Mouse (Mus musculus) regulatory T cell (primary cell): Measurements from ENCODE around the gene Tinagl1.

Source experiments
- in situ Hi-C: fragments of 300-600 bp; cut with MboI, MseI; formaldehyde crosslinking; loops from one replicate; pipeline ENCODE4 v1.15.1; 2025; ENCODE audit warnings: high pct_unique_total_duplicates

Tinagl1 gene

DNA sequence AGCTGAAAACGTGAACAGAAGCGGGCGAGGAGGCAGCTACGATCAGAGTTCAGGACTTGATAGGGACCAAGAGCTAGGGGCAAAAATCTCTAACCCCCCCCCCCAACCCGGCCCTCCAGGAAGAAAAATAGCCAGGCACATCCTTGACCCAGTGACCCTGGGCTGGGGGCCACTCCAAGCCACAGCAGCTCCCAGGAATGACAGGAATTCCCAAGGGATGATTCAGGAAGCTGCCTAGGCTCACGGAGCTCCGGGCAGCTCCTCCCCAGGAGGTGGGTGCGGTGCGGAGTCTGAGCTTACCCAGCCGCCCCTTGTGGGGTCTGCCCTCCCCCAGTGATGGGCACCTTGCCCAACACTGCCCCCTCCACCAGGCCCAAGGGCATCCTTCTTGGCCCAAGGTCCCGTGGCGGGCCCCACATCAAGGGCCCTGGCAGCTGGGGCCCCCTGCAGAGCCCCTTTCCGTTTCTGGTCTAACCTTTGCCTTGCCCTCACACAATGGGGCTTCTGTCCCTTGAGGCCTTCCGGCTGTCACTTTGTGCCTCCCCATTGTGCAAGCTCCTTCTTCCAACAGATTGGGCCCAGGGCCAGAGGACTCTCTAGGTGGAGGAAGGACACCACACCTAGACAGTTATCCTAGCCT is at the start of gene Tinagl1:
Gene Tinagl1 (minus strand): TSS at position 51 of the 640 bp plus-strand sequence.
- in situ Hi-C loops, result no loop called here

DNA sequence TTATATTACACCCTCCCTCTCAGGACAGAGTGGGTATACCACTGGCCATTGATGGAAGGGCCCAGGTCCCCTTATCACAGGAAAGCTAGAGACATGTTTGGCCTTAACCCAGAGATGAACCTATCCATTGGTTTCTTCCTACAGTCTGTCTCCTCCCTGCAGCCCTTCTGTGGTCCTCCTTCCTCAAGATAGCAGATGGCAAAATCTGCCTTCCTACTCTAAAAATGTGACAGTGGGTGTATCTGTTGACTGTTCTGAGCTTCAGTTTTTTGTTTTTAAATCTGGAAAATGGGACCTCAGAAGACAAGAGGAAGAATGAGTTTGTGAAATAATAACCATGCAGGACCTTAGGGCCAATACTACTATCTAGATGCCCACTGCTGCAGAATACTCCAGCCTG is 49.1 kb upstream of the Tinagl1 start:
- in situ Hi-C loops, result no loop called here

DNA sequence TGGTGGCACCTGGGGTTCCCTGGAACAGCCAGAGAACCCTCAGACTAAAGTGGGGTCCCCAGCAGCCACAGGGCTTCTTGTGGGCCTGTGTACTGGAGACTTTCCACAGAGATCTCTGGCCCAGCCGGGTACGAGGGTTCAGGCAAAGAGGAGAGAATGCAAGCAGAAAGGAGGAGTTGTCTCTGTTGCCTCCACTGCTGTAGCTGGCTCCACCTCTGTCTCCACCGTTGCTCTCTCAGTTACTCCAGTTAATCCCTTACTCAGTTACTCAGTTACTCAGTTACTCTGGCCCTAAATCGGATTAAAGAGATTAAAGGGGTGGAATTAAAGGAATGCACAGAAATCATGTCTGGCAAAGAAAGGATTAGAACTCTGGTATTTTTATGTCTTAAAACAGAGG is 47.3 kb upstream of the Tinagl1 start, which contains the start of gene Gm853:
Gene Gm853 (minus strand): TSS at position 223 of the 400 bp plus-strand sequence.
- in situ Hi-C loops, result no loop called here

DNA sequence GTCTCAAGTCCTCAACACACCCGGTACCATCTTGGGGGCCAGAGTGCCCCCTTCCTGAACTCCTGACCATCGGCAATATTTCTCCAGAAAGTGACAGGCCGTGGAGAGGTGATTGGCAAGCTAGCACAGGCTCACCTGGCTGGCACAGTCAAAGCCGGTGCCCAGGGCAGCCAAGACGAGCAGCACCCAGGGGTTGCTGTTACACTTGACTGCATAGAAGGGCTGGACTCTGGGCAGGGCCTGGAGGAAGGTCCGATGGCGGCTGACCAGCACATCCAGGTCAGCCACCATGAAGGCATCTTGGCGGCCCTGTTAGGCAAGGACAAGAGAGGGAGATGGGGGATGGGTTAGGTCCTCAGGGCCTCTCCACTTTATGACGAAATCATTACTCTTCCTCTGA is 45.3 kb upstream of the Tinagl1 start:
- in situ Hi-C loops, result no loop called here

DNA sequence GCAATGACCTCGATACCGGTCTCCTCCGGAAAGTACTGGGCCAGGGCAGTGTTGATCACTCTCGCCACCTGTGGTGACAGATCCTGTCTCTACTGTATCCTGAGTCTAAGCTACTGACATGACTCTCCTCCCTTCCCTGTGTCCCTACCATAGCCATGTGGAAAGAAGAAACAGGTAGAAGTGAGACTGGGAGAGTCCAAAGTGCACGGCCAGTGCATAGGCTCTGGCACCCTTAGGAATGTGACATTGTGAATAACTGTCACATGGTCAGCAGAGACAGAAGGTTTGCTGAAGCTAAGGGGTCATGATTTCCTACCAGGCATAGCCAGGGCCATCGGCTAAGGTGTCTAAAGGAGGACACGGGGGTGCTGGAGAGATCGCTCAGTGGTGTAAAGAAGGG is 40.5 kb upstream of the Tinagl1 start:
- in situ Hi-C loops, result no loop called here

DNA sequence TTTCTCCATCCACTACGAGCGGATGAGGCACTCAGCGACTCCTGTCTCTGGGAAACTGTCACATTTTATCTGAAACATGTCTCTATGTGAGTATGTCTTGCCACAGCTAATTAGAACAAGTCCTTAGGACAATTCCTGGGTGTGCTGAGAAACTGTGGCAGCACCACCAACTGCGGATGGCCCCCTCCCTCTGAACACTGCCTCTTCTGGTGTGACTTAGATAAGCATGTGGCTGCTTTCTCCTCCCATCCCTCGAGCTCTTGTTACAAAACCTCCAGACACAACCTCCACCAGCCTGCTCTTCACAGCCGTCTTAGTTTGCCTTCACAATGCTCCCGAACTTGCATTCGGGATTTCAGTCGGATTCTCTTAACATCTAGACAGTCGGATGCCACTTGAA is 38.9 kb upstream of the Tinagl1 start:
- in situ Hi-C loops, result no loop called here

DNA sequence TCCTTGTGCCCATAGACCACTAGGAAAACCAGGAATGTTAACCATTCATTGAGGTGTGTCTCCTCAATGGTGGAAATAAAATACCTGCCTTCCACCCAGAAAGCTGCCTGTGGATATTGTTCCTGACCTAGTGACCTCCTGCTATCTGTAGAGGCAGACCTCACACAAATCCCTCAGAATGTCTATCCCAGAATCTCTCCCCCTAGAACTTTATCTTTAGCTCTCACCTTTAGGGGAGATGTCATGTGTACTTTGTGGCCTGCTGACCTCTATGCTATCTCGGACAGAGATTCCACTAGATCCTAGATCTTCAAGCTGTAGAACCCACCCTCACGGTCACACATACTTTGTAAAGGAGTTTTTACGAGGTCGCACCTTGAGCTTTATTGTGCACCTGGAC is 38.3 kb upstream of the Tinagl1 start:
- in situ Hi-C loops, result no loop called here

DNA sequence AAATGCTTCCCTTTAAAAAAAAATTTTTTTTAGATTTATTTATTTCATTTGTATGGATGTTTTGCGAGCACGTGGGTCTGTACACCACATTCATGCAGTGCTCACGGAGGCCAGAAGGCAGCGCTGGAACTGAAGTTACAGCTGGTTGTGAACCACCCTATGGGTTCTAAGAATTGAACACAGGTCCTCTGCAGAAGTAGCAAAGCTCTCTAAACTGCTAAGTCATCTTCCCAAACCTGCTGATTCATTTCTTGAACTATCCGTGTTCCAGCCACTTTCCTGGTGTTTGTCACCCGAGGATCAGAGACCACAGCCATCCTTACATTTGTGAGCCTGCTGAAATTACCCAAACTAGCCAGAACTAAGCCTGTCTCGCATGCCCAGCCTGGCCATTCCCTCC is 37.5 kb upstream of the Tinagl1 start:
- in situ Hi-C loops, result no loop called here

DNA sequence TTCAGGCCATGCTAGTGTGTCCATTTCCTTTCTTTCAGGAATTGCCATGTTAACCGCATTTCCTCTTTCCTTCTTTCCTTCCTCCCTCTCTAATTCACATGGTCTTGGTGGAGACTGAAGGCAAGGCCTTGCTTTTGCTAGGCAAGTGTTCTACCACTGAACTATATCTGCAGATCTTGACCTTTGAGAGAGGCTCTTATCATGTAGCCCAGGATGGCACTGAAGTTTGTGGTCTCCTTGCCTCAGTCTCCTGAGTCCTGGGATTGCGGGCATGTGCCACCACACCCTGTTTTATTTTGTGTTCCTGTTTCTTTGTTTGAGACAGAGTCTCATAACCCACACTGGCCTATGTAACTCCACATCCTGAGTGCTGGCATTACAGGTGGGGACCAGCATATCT is 36.9 kb upstream of the Tinagl1 start:
- in situ Hi-C loops, result no loop called here

DNA sequence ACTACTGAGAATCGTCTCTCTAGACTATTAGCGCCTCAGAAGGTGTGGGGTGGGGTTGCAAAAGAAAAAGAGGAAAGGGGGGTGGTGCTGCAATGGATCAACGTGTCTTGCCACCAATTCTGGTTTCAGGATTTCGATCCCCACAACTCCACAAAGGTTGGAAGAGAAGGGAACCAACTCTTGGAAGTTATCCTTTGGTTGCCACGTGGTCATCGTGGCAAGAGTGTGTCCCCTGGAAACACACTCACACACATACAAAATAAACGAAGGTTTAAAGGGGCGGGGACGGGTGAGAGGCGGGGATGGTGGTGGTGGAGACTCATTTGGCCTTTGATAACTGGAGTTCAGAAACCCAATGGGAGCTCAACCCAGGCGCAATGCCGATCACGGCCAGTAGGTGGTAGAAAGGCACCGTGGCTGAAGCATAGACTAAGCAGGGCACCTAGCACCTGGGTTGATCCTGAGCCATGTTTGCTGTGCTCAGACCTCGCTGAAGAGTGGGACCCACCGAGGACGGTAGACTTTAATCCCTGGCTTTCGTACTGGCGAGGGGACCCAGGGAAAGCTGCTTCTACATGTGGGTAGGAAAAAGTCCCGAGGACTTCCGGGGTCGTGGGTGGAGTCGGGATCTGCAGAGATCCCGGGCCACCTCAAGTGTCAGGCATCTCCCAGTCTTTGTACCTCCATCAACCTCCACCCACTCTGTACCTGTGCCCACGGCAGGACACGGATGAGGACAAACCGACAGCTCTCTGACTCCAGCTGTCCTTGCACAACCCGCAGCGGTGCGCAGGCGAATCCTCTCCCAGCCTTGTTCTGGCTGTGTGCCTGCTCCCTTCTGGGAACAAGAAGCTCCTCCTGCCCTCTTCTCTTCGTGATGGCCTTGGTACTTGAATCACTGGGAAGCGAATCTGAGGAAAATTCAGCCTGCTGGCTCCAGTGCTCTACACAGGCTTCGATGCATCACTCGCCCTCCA is 24.1 kb upstream of the Tinagl1 start:
- in situ Hi-C loops, result no loop called here

DNA sequence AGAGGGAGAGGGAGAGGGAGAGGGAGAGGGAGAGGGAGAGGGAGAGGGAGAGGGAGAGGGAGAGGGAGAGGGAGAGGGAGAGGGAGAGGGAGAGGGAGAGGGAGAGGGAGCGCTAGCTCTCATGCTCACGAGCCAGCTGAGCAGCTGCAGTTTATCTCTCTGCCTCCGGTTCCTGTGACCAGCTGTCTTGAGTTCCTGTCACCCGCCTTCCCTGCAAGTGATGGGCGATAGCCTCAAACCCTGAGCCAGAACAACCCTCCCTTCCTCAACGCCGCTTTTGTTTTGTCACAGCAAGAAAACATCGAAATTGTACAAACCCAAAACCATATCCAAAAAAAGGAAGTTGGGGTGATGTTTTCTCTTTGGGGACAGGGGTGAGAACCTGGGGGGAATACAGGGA is 21.6 kb upstream of the Tinagl1 start:
- in situ Hi-C loops, result no loop called here

DNA sequence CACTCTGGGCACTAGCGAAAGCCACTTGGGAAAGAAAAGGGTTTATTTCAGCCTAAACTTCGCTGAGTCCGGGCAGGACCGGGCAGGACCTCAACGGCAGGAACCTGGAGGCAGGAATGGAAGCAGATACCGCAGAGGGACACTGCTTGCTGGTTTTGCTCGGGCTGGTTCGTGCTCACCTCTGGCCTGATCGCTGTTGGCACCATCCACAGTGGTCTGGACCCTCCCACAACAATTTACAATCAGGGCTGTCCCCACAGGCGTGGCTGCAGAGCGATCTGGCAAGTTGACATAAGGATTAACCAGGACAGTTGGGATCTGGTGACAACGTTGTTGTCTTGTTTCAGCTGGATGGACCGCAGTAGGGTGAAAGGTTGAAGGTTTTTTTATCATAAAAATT is 21.0 kb upstream of the Tinagl1 start:
- in situ Hi-C loops, result no loop called here

DNA sequence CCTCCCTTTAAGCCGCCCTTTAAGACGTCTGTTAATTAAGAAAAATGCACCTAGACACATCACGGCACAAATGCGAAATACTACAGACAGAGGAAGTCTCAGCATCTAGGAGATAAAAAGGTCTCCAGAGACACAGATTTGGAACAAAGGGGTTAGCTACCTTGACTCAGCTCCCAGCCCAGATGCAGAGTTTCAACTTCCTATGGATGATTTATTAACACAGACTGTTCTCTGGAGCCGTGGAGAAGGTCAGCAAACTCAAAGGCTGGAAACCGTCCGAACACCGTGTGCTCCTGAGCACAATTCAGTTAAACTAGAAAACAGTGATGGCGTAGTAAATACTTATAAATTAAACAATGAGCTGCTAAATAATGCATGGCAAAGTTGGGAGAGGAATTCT is 17.3 kb upstream of the Tinagl1 start:
- in situ Hi-C loops, result no loop called here

DNA sequence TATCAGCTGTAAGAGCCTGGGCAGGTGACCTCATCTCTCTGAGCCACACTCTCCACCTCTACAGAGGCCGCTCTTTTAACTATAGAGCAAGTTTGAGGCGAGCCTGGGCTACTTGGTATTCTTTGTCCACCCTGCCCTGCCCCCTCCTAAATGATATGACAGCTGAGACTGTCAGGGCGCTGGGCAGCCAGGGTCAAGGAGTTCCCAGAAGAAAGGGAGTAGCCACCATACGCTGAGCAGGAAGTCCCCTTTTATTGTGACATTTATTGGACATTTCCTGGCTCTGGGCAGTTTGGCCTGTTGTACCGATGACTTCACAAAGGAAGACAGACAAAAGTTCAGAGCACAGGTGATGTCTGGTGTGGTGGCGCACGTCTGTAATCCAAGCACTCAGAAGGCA is 14.7 kb upstream of the Tinagl1 start:
- in situ Hi-C loops, result no loop called here

DNA sequence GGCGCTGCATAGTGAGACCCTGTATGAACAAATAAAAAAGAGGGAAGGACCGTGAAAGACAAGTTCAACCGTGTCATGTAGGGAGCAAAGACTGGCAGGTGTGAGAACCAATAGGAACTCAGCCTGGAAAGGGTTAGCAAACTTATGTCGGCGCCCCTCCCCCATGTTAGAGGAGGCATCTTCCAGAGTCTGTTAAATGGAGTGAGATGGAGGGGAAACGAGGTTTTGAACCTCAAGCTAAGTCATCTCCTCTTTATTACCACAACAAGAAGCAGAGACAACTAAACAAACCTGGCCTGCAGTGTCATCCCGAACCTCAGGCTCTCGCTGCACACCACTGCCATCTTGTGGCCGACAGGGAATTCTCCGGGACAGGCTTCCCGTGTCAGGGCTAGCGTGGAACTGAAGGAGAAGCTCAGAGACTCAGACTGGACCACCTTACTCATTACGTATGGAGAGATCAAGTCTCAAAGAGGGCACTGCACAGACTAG is 13.9 kb upstream of the Tinagl1 start:
- in situ Hi-C loops, result no loop called here

DNA sequence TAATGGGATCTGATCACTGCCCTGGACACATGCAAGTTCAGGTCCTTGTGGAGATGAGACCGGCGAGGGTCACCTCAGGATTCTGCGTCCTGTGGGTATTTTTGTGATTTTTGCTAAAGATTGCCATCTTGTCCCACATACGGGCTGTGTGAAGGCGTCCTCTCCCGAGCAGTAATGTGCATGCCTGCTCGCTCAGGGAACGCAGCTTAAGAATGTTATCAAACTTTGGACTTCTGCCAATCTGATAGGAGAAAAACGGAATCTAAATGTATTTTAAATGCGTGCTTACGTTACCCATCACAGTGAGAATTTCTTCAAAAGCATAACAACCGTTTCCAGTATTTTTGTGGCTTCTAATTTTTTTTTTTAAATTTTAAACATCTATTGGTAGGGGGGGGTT is 12.0 kb upstream of the Tinagl1 start:
- in situ Hi-C loops, result no loop called here

DNA sequence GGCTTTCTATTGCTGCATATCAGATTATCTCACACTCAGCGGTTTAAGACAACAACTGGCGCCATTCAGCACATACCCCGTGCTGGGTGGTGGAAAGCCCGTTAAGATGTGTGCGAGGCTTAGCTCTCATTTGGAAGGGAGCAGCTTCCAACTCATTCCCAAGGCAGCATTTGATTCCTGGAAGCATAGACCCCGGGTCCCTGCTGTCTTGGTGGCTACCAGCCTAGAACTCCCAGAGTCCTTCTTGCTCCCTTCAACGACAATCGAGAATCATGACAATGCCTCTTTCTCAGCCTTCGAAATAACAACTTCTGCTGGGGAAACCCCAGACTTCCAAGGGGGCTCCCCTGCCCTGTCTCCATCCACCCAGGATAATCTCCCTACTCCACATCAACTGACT is 11.5 kb upstream of the Tinagl1 start:
- in situ Hi-C loops, result no loop called here

DNA sequence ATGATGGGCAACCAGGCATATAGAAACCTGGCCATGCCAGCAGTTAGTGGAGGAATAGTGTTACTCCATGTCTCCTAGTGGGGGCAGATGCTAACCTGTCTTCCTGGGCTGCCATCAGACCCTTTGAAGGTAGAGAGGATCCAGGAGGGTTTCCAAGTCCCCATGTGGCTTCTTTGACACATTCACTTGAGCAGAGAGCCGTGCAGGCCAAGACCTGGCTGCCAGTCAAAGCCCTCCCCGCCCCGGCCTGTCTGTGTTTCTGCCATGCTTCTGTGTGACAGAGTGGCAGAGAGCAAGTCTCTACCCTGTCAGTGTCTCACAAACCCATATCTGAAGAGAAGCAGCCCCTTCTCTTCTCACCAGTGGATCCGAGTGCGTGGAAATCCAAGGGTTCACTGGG is 9.0 kb upstream of the Tinagl1 start:
- in situ Hi-C loops, result no loop called here

DNA sequence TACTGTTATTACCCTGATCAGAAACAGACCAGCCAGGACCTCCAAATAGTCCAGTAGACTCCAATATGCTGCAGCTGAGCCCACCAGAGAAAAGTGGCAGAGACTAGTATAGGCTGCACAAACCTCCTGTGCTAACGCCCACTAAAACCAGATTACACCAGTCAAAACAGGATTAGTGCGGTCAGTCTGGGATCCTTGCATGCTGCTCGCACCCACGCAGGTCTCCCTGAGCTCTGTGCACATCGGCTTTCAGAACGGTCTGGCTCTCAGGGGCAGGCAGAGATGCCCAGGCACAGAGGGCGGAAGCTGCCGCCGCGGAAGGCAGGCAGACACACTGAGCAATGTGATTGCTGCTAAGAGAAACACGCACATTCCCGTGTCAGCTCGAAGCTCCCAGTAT is 8.1 kb upstream of the Tinagl1 start:
- in situ Hi-C loops, result no loop called here

DNA sequence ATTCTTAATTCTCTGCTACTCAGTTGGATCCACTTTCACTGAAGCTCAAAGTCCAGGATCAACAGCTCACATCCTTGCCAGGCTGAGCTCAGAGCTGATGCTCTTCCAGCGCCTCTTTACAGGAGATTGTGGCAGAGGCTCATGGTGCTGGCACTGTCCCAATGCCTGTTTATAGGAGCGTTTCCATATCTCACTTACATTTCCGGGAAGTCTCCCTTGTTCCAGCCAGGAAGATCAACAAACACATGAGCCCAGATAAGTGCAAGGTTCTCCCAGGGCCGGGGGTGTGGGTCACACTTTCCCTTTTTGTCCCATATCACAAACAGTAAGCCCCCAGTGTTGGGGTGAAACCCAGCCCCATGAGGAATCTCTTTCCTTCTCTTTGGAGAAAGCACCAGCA is 7.0 kb upstream of the Tinagl1 start:
- in situ Hi-C loops, result no loop called here

DNA sequence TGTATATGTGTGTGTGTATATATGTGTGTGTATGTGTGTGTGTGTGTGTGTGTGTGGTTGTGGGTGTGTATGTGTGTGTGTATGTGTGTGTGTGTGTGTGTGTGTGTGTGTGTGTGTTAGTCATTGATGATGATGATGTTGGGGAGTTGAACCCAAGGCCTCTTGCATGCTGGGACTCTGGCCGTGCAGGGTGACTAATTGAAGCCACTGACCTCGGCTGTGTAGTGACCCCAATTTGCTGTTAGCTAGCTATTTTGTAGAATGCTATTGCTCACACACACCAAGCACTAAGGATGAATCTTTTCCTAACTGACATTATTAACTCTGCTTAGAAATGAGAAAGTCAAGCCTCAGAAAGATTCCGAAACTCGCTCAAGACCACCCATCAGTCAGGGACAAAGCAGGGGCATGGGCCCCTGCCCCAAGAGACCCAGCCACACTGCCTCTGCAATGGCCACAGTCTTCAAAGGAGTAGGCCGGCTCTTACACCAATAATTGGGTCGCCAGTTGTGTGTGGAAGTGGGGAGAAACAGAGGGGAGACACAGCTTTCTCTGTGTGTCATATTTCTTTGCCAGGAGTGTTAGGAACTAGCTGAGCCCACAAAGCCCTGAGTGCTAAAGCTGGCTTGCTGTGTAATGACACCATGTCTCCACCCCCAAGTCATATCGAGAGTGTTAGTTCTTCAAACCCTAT is 6.1 kb upstream of the Tinagl1 start:
- in situ Hi-C loops, result no loop called here

DNA sequence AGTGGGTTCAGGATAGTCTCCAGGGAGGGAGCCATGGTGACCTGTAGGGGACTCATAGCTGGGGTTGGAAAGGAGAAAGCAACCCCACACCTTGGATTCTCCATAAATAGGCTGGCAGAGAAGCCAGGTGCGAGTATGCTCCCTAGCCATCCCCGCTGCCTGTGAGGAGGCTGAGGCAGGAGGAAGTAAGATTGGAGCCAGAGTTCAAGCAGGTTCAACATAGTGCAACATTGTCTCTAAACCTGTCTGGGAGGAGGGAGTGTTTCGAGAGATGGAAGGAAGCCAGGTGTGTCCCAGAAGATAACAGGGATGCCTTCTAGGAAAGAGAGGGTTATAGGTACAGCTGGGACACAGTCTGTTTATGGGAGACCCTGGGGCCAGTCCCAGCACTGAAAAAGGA is 5.0 kb upstream of the Tinagl1 start:
- in situ Hi-C loops, result no loop called here
